ENCODE assay signal across 8 mouse cellular contexts in the genomic region with DNA sequence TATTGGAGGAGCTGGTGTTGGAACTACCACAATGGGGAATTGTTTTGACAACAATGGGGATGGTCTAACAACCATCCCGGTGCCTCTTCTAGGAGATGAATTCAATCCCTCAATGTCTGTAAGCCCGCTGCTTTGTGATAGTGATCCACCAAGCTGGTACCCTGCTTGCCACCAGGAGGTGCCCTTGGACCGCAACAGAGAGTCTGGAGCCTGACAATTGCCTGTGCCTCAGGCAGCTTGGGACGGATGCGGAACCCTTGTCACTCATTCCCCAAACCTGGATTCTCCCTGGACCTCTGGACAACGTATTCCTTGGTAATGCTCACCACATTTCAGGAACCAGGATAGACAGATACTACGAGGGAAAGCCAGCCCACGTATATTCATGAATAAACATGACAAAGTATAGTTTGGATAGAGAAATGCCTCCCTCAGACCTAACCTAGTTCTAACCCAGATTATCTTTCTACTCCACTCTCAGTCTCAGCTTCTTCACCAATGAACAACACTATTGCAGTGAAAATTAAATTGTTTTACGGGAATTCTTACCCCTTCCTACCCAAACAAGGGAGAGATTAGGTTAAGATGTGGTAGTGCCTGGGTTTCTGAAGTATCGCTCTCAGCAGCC. TPM values are rescaled to one million over a fixed set of nuclear protein-coding genes. Genes with fewer than 3 reads are reported as not detected.
A peak's percentile ranks its signal among the peaks of the same experiment; 100 is the strongest.
DNase-seq lines count a peak whose midpoint lies in the region; ATAC-seq and TF ChIP-seq lines count a peak whose summit lies in the region.

No protein-coding gene starts in this region.

- H3K27ac ChIP-seq in heart, embryonic 12.5 days (ENCODE audit: poor library complexity, severe bottlenecking), result peak overlapping the region; percentile 92
- peak overlapping the region; percentile 90 for H3K27ac ChIP-seq in kidney, postnatal 0 days
- peak overlapping the region; percentile 47; the same call in 1 of the 2 replicates for H3K27ac ChIP-seq in liver, embryonic 11.5 days (ENCODE audit: low read depth, low read length)
- peak overlapping the region; percentile 86 for H3K27ac ChIP-seq in stomach, embryonic 14.5 days (ENCODE audit: low read length)

- peak overlapping the region; percentile 89 for H3K4me2 ChIP-seq in heart, embryonic 12.5 days
- peak overlapping the region; percentile 79 for H3K4me2 ChIP-seq in kidney, postnatal 0 days (ENCODE audit: low read length)
- H3K4me2 ChIP-seq in liver, embryonic 11.5 days, result peak overlapping the region; percentile 93
- H3K4me2 ChIP-seq in stomach, embryonic 14.5 days (replicated peaks; ENCODE audit: low read depth, low read length), result peak overlapping the region; percentile 69

- peaks cover 8% of the 10 kb centered on the region for H3K36me3 ChIP-seq in heart, embryonic 12.5 days
- H3K36me3 ChIP-seq in kidney, postnatal 0 days (ENCODE audit: insufficient read depth, low read length), result no peaks in the 10 kb centered on the region
- H3K36me3 ChIP-seq in liver, embryonic 11.5 days (ENCODE audit: control insufficient read depth, insufficient read depth, low read length), result no peaks in the 10 kb centered on the region
- H3K36me3 ChIP-seq in stomach, embryonic 14.5 days (ENCODE audit: control insufficient read depth, insufficient read depth, low read length), result peaks cover 4% of the 10 kb centered on the region; the same call in 1 of the 2 replicates

- ATAC-seq in erythroblast, adult 5-6 weeks (replicated peaks; ENCODE audit: low FRiP score, poor library complexity, severe bottlenecking), result peak; percentile 88
- ATAC-seq in heart, embryonic 12.5 days (ENCODE audit: insufficient number of reproducible peaks, low FRiP score), result peak; percentile 55
- peak; percentile 49; the same call in 1 of the 2 replicates for ATAC-seq in kidney, postnatal 0 days (replicated peaks; ENCODE audit: low FRiP score, low read depth)
- peak; percentile 72 for ATAC-seq in liver, embryonic 11.5 days (replicated peaks; ENCODE audit: low FRiP score)
- ATAC-seq in stomach, embryonic 14.5 days (ENCODE audit: insufficient number of reproducible peaks, insufficient read depth, low FRiP score, low read depth), result peak; percentile 64; the same call in 1 of the 2 replicates

- H3K9me3 ChIP-seq in heart, embryonic 12.5 days (replicated peaks), result no peaks in the 10 kb centered on the region
- H3K9me3 ChIP-seq in kidney, postnatal 0 days (replicated peaks; ENCODE audit: low read length), result no peaks in the 10 kb centered on the region
- no peaks in the 10 kb centered on the region for H3K9me3 ChIP-seq in liver, embryonic 11.5 days (ENCODE audit: control insufficient read depth, low read length)
- no peaks in the 10 kb centered on the region for H3K9me3 ChIP-seq in stomach, embryonic 14.5 days (ENCODE audit: control insufficient read depth, low read depth, low read length)

- H3K4me3 ChIP-seq in heart, embryonic 12.5 days, result peak overlapping the region; percentile 81
- H3K4me3 ChIP-seq in kidney, postnatal 0 days (replicated peaks; ENCODE audit: low read depth, low read length), result peak overlapping the region; percentile 64
- H3K4me3 ChIP-seq in liver, embryonic 11.5 days (ENCODE audit: low read depth, low read length), result peak overlapping the region; percentile 70
- H3K4me3 ChIP-seq in stomach, embryonic 14.5 days (ENCODE audit: low read depth, low read length), result peak overlapping the region; percentile 63

- H3K9ac ChIP-seq in heart, embryonic 12.5 days, result peak overlapping the region; percentile 82
- peak overlapping the region; percentile 32; the same call in 1 of the 2 replicates for H3K9ac ChIP-seq in kidney, postnatal 0 days (ENCODE audit: low read depth, low read length)
- peak overlapping the region; percentile 53 for H3K9ac ChIP-seq in liver, embryonic 11.5 days (ENCODE audit: low read depth, low read length)
- peak overlapping the region; percentile 36 for H3K9ac ChIP-seq in stomach, embryonic 14.5 days (replicated peaks; ENCODE audit: low read depth, low read length)

- no peaks in the 10 kb centered on the region for H3K27me3 ChIP-seq in heart, embryonic 12.5 days (replicated peaks)
- H3K27me3 ChIP-seq in kidney, postnatal 0 days (ENCODE audit: insufficient read depth, low read length), result no peaks in the 10 kb centered on the region
- H3K27me3 ChIP-seq in liver, embryonic 11.5 days (replicated peaks; ENCODE audit: control insufficient read depth, insufficient read depth, low read length), result no peaks in the 10 kb centered on the region
- no peaks in the 10 kb centered on the region for H3K27me3 ChIP-seq in stomach, embryonic 14.5 days (ENCODE audit: control insufficient read depth, insufficient read depth, low read length)

- peaks cover 10% of the 10 kb centered on the region for H3K4me1 ChIP-seq in heart, embryonic 12.5 days (replicated peaks)
- H3K4me1 ChIP-seq in kidney, postnatal 0 days (replicated peaks; ENCODE audit: insufficient read depth, low read length), result peaks cover 11% of the 10 kb centered on the region
- H3K4me1 ChIP-seq in liver, embryonic 11.5 days (replicated peaks; ENCODE audit: control insufficient read depth, insufficient read depth, low read length), result peaks cover 5% of the 10 kb centered on the region; the same call in 1 of the 2 replicates
- H3K4me1 ChIP-seq in stomach, embryonic 14.5 days (ENCODE audit: control insufficient read depth, insufficient read depth, low read length), result peaks cover 10% of the 10 kb centered on the region; the same call in 1 of the 2 replicates

- peak; percentile 92 to 94 for DNase-seq in B cell, adult 2 months
- DNase-seq in brain, adult 2 months (ENCODE audit: low read depth, low spot score), result peak; percentile 97
- peak; percentile 94 for DNase-seq in kidney, postnatal 0 days (ENCODE audit: low spot score)
- peak; percentile 82 for DNase-seq in liver, embryonic 11.5 days (ENCODE audit: low spot score)
- peak; percentile 94 for DNase-seq in naive thymus-derived CD4-positive, alpha-beta T cell, adult 2 months (ENCODE audit: low read depth)

- peak; percentile 97 for TF ChIP-seq CTCF in kidney, postnatal 0 days (IDR thresholded peaks at IDR 0.05; ENCODE audit: low read depth)

- 0% methylated on average over 10 of the region's 10 CpGs for WGBS in heart, embryonic 12.5 days
- WGBS in kidney, postnatal 0 days, result under 1% methylated on average over 10 of the region's 10 CpGs
- 0% methylated on average over 10 of the region's 10 CpGs for WGBS in liver, embryonic 11.5 days
- 0% methylated on average over 10 of the region's 10 CpGs for WGBS in stomach, embryonic 14.5 days

RNA-seq across cellular contexts. Expression of gene Rbm4b, which starts 0.6 kb away (rescaled TPM):
- 0.58 and 4.0 TPM in 2 replicates for total RNA-seq in erythroblast, adult 5-6 weeks (2015; ENCODE audit: low replicate concordance)
- total RNA-seq in erythroblast, adult 5-6 weeks (2017; ENCODE audit: low replicate concordance), result 6.6 and 7.5 TPM in 2 replicates
- 36.2 and 41.2 TPM in 2 replicates for polyA plus RNA-seq in heart, embryonic 12.5 days (2016; fragmentation: Nextera tagmentation; extraction: Ambion mirVana)
- polyA plus RNA-seq in kidney, postnatal 0 days (2015; fragmentation: Nextera tagmentation; extraction: Ambion mirVana), result 44.9 and 47.2 TPM in 2 replicates
- polyA plus RNA-seq in liver, embryonic 11.5 days (2014; fragmentation: Nextera tagmentation; extraction: Ambion mirVana), result 36.0 and 44.0 TPM in 2 replicates
- polyA plus RNA-seq in stomach, embryonic 14.5 days (2014; fragmentation: Nextera tagmentation; extraction: Ambion mirVana), result 72.2 and 79.1 TPM in 2 replicates

RNA-seq across cellular contexts. Expression of gene Rbm4, which starts 38.0 kb away (rescaled TPM):
- total RNA-seq in erythroblast, adult 5-6 weeks (2015; ENCODE audit: low replicate concordance), result 50.5 and 66.9 TPM in 2 replicates
- total RNA-seq in erythroblast, adult 5-6 weeks (2017; ENCODE audit: low replicate concordance), result 139 and 185 TPM in 2 replicates
- polyA plus RNA-seq in heart, embryonic 12.5 days (2016; fragmentation: Nextera tagmentation; extraction: Ambion mirVana), result 39.8 and 46.8 TPM in 2 replicates
- 39.2 and 40.8 TPM in 2 replicates for polyA plus RNA-seq in kidney, postnatal 0 days (2015; fragmentation: Nextera tagmentation; extraction: Ambion mirVana)
- polyA plus RNA-seq in liver, embryonic 11.5 days (2014; fragmentation: Nextera tagmentation; extraction: Ambion mirVana), result 49.9 and 54.0 TPM in 2 replicates
- 58.0 and 60.7 TPM in 2 replicates for polyA plus RNA-seq in stomach, embryonic 14.5 days (2014; fragmentation: Nextera tagmentation; extraction: Ambion mirVana)

RNA-seq across cellular contexts. Expression of gene Sptbn2, which starts 44.7 kb away (rescaled TPM):
- not detected in 2 replicates for total RNA-seq in erythroblast, adult 5-6 weeks (2015; ENCODE audit: low replicate concordance)
- total RNA-seq in erythroblast, adult 5-6 weeks (2017; ENCODE audit: low replicate concordance), result not detected in 2 replicates
- 0.26 TPM in 2 replicates for polyA plus RNA-seq in heart, embryonic 12.5 days (2016; fragmentation: Nextera tagmentation; extraction: Ambion mirVana)
- polyA plus RNA-seq in kidney, postnatal 0 days (2015; fragmentation: Nextera tagmentation; extraction: Ambion mirVana), result 2.6 and 3.0 TPM in 2 replicates
- 0.75 and 0.97 TPM in 2 replicates for polyA plus RNA-seq in liver, embryonic 11.5 days (2014; fragmentation: Nextera tagmentation; extraction: Ambion mirVana)
- polyA plus RNA-seq in stomach, embryonic 14.5 days (2014; fragmentation: Nextera tagmentation; extraction: Ambion mirVana), result 3.7 and 3.9 TPM in 2 replicates

RNA-seq across cellular contexts. Expression of gene Gm21992, which starts 55.7 kb away (rescaled TPM):
- 7.7 and 74.0 TPM in 2 replicates for total RNA-seq in erythroblast, adult 5-6 weeks (2015; ENCODE audit: low replicate concordance)
- 20.6 and 28.2 TPM in 2 replicates for total RNA-seq in erythroblast, adult 5-6 weeks (2017; ENCODE audit: low replicate concordance)
- polyA plus RNA-seq in heart, embryonic 12.5 days (2016; fragmentation: Nextera tagmentation; extraction: Ambion mirVana), result 27.0 and 29.6 TPM in 2 replicates
- polyA plus RNA-seq in kidney, postnatal 0 days (2015; fragmentation: Nextera tagmentation; extraction: Ambion mirVana), result 24.4 and 27.3 TPM in 2 replicates
- 19.4 and 30.1 TPM in 2 replicates for polyA plus RNA-seq in liver, embryonic 11.5 days (2014; fragmentation: Nextera tagmentation; extraction: Ambion mirVana)
- polyA plus RNA-seq in stomach, embryonic 14.5 days (2014; fragmentation: Nextera tagmentation; extraction: Ambion mirVana), result 32.0 and 35.8 TPM in 2 replicates

RNA-seq across cellular contexts. Expression of gene Rbm14, which starts 55.8 kb away (rescaled TPM):
- total RNA-seq in erythroblast, adult 5-6 weeks (2015; ENCODE audit: low replicate concordance), result 63.8 and 73.6 TPM in 2 replicates
- total RNA-seq in erythroblast, adult 5-6 weeks (2017; ENCODE audit: low replicate concordance), result 59.4 and 71.3 TPM in 2 replicates
- polyA plus RNA-seq in heart, embryonic 12.5 days (2016; fragmentation: Nextera tagmentation; extraction: Ambion mirVana), result 59.8 and 64.5 TPM in 2 replicates
- 43.8 and 48.8 TPM in 2 replicates for polyA plus RNA-seq in kidney, postnatal 0 days (2015; fragmentation: Nextera tagmentation; extraction: Ambion mirVana)
- polyA plus RNA-seq in liver, embryonic 11.5 days (2014; fragmentation: Nextera tagmentation; extraction: Ambion mirVana), result 92.4 and 104 TPM in 2 replicates
- 75.9 and 77.7 TPM in 2 replicates for polyA plus RNA-seq in stomach, embryonic 14.5 days (2014; fragmentation: Nextera tagmentation; extraction: Ambion mirVana)

Comparison
In these comparisons a context has a peak if more than half of its experiments do, and no peak if none do; other contexts are left out.
1. Peak in every context shown above with its lines: DNase-seq, ATAC-seq, H3K4me3 ChIP-seq and H3K27ac ChIP-seq.
2. H3K9ac ChIP-seq: peak in every context shown above with its lines; median percentile 82 in heart, embryonic 12.5 days; 53 in liver, embryonic 11.5 days; 36 in stomach, embryonic 14.5 days; 32 in kidney, postnatal 0 days.